Mouse (Mus musculus): ENCODE results near the gene Gm20594.

Gm20594 gene

DNA sequence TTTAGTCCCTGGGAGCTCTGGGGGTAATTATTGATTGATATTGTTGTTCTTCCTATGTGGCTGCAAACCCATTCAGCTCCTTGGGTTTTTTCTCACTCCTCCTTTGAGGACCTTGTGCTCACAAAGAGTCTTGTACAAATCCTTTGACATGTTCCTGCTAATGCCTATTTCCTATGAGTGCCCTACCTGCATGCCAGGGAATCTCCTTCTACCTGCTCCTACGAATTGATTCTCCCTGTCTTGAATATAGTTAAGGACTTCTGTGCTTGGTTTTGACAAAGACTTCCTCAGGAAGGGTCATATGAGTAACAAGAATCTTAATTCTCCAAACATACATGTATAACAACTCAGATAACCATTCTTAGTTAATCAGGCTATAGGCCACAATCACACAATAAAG lies at the start of gene Gm20594:
Gene Gm20594, plus strand, starts transcription at position 301 of the 400 bp plus-strand sequence.
- no peak for DNase-seq (ENCODE audit: low spot score)

- DNase-seq (ENCODE audit: low spot score): no peak
These were observed 398 bp downstream of the Gm20594 start for GRCm38 (mm10) chr6:79818114-79818513.

DNA sequence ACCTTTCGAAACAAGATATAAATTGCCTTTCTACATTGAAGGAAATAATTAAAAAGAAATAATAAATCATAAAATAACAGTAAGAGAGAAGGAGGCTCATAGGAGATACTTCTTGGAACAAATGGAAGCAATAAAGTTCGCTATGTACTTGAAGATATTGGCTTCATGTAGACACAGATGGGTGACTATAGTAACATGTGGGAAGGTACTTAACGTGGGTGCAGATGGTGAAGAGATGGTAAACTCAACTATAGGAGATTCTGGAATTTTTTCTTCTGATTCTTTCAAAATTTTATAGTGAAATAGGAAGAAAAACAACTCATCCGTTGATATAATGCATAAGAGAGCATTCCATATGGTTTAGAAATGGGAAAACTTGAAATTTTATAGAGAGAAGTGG lies 16.1 kb downstream of the Gm20594 start:
- no peak for DNase-seq (ENCODE audit: low spot score)

- no peak for DNase-seq (ENCODE audit: low spot score)
These were observed 29.1 kb downstream of the Gm20594 start for GRCm38 (mm10) chr6:79846829-79847228.

Measured in lung, postnatal 25 days (tissue).